Mouse (Mus musculus) neural tube, embryonic 13.5 days (tissue): ENCODE measurements around the gene Pigh. TPM values are rescaled to one million over a fixed set of nuclear protein-coding genes. Genes with fewer than 3 reads are reported as not detected.
A peak's percentile ranks its signal among the peaks of the same experiment; 100 is the strongest.

ENCODE experiments used
- ATAC-seq: fragments of 200-750 bp; cut with Nextera tagmentation; 2 replicates; pipeline ENCODE4 v1.8.0; 2017; ENCODE audit warnings: low read depth, mild to moderate bottlenecking, moderate TSS enrichment, moderate library complexity
- H3K27ac ChIP-seq: fragments of 300-500 bp; sonication (generic); replicated peaks from 2 replicates; pipeline ENCODE4 v1.5.1; 2015; ENCODE audit warnings: moderate library complexity, mild to moderate bottlenecking, inconsistent platforms
- H3K27me3 ChIP-seq: fragments of 300-500 bp; sonication (generic); 2 replicates; pipeline ENCODE4 v1.6.1; 2015; ENCODE audit warnings: mild to moderate bottlenecking, inconsistent platforms
- H3K36me3 ChIP-seq: fragments of 300-500 bp; sonication (generic); 2 replicates; pipeline ENCODE4 v1.6.1; 2015; ENCODE audit warnings: mild to moderate bottlenecking, inconsistent platforms
- H3K4me1 ChIP-seq: fragments of 300-500 bp; sonication (generic); replicated peaks from 2 replicates; pipeline ENCODE4 v1.6.1; 2015; ENCODE audit warnings: inconsistent platforms
- H3K4me2 ChIP-seq: fragments of 300-500 bp; sonication (generic); 2 replicates; pipeline ENCODE4 v1.6.1; 2015; ENCODE audit warnings: inconsistent platforms, mild to moderate bottlenecking, moderate library complexity
- H3K4me3 ChIP-seq: fragments of 300-500 bp; sonication (generic); 2 replicates; pipeline ENCODE4 v1.5.1; 2015; ENCODE audit warnings: mild to moderate bottlenecking, inconsistent platforms
- H3K9ac ChIP-seq: fragments of 300-500 bp; sonication (generic); 2 replicates; pipeline ENCODE4 v1.6.1; 2015; ENCODE audit warnings: moderate library complexity, mild to moderate bottlenecking, inconsistent platforms
- H3K9me3 ChIP-seq: fragments of 300-500 bp; sonication (generic); 2 replicates; pipeline ENCODE4 v1.6.1; 2016; ENCODE audit warnings: inconsistent platforms
- WGBS: fragments of 180-500 bp; shearing (Covaris S2); methylation state at CpG from one replicate; pipeline ENCODE4 v1.1.7; 2015; 5-methylcytosine and 5-hydroxymethylcytosine counted together
- polyA plus RNA-seq: library from polyadenylated mRNA; unstranded; fragments of >200 nt; fragmentation: Nextera tagmentation; extraction: Ambion mirVana; gene quantifications from 2 replicates; pipeline ENCODE4 v1.2.1, GENCODE M21; 2015

The Pigh gene
- polyA plus RNA-seq: 21.7 and 24.1 TPM in 2 replicates

- Histone ChIP-seq H3K4me2 (peak within 1 kb of the TSS; percentile 72), H3K27ac (peak within 1 kb of the TSS; percentile 81), H3K9ac (peak within 1 kb of the TSS; percentile 95), H3K36me3 (peaks cover 16% of the 10 kb centered on the region), H3K4me1 (peaks cover 23% of the 10 kb centered on the region), H3K9me3 (no peaks in the 10 kb centered on the region), H3K27me3 (no peaks in the 10 kb centered on the region), H3K4me3 (peak within 1 kb of the TSS; percentile 93)
- WGBS: under 1% methylated on average over 53 of the region's 53 CpGs
- ATAC-seq: peak; percentile 98
Measured at GRCm38 (mm10) chr12:79089182-79089812, at the start of gene Pigh. Pigh (minus strand) TSS chr12:79089651.

GRCm38 (mm10) chr12:79138999-79139398 lies 49.5 kb upstream of the Pigh start:
- no peak for ATAC-seq
- no peak overlapping the region for H3K4me2 ChIP-seq
- no peak overlapping the region for H3K9ac ChIP-seq
- no peak overlapping the region for H3K27ac ChIP-seq
- no peaks in the 10 kb centered on the region for H3K9me3 ChIP-seq
- no peak overlapping the region for H3K4me3 ChIP-seq
- no peaks in the 10 kb centered on the region for H3K4me1 ChIP-seq
- no peaks in the 10 kb centered on the region for H3K27me3 ChIP-seq
- no peaks in the 10 kb centered on the region for H3K36me3 ChIP-seq

GRCm38 (mm10) chr12:79136949-79137348 lies 47.5 kb upstream of the Pigh start:
- H3K27ac ChIP-seq: no peak overlapping the region
- no peak overlapping the region for H3K4me2 ChIP-seq
- no peak overlapping the region for H3K4me3 ChIP-seq
- H3K4me1 ChIP-seq: peaks cover 3% of the 10 kb centered on the region; the same call in 1 of the 2 replicates
- no peaks in the 10 kb centered on the region for H3K36me3 ChIP-seq
- no peak overlapping the region for H3K9ac ChIP-seq
- WGBS: 66% methylated on average over 7 of the region's 7 CpGs
- H3K9me3 ChIP-seq: no peaks in the 10 kb centered on the region
- no peak for ATAC-seq
- H3K27me3 ChIP-seq: peaks cover 17% of the 10 kb centered on the region

- ATAC-seq: no peak
- H3K4me2 ChIP-seq: no peak overlapping the region
- H3K4me1 ChIP-seq: peaks cover 21% of the 10 kb centered on the region; the same call in 1 of the 2 replicates
- 41% methylated on average over 4 of the region's 4 CpGs for WGBS
- H3K27me3 ChIP-seq: peaks cover 35% of the 10 kb centered on the region
- H3K9me3 ChIP-seq: no peaks in the 10 kb centered on the region
- H3K9ac ChIP-seq: no peak overlapping the region
- no peak overlapping the region for H3K4me3 ChIP-seq
- no peak overlapping the region for H3K27ac ChIP-seq
- H3K36me3 ChIP-seq: no peaks in the 10 kb centered on the region
Measured at GRCm38 (mm10) chr12:79135105-79135504, 45.7 kb upstream of the Pigh start.

GRCm38 (mm10) chr12:79134676-79135075 lies 45.2 kb upstream of the Pigh start:
- Histone ChIP-seq H3K9ac (no peak overlapping the region), H3K4me2 (no peak overlapping the region), H3K9me3 (no peaks in the 10 kb centered on the region), H3K27me3 (peaks cover 39% of the 10 kb centered on the region), H3K4me1 (peaks cover 21% of the 10 kb centered on the region; the same call in 1 of the 2 replicates), H3K4me3 (no peak overlapping the region), H3K36me3 (no peaks in the 10 kb centered on the region), H3K27ac (no peak overlapping the region)
- ATAC-seq: no peak
- WGBS: 59% methylated on average over 8 of the region's 8 CpGs

GRCm38 (mm10) chr12:79131706-79132460 lies 42.4 kb upstream of the Pigh start:
- no peaks in the 10 kb centered on the region for H3K36me3 ChIP-seq
- H3K4me2 ChIP-seq: peak overlapping the region; percentile 89
- H3K4me1 ChIP-seq: peaks cover 21% of the 10 kb centered on the region; the same call in 1 of the 2 replicates
- H3K9ac ChIP-seq: peak overlapping the region; percentile 68
- peaks cover 41% of the 10 kb centered on the region for H3K27me3 ChIP-seq
- 27% methylated on average over 5 of the region's 5 CpGs for WGBS
- no peaks in the 10 kb centered on the region for H3K9me3 ChIP-seq
- H3K27ac ChIP-seq: no peak overlapping the region
- no peak for ATAC-seq
- H3K4me3 ChIP-seq: peak overlapping the region; percentile 55

GRCm38 (mm10) chr12:79131178-79131675 lies 41.8 kb upstream of the Pigh start:
- Histone ChIP-seq H3K4me1 (peaks cover 21% of the 10 kb centered on the region; the same call in 1 of the 2 replicates), H3K36me3 (no peaks in the 10 kb centered on the region), H3K9ac (peak overlapping the region; percentile 68), H3K27me3 (peaks cover 41% of the 10 kb centered on the region), H3K9me3 (no peaks in the 10 kb centered on the region), H3K4me3 (peak overlapping the region; percentile 55), H3K27ac (peak overlapping the region; percentile 57), H3K4me2 (peak overlapping the region; percentile 89)
- WGBS: under 1% methylated on average over 22 of the region's 22 CpGs
- ATAC-seq: 0 out of 2 replicates have a peak, but pooled peaks have one; percentile 30

GRCm38 (mm10) chr12:79130299-79131177 lies 41.1 kb upstream of the Pigh start, which contains the start of gene Arg2:
Arg2 (plus strand) TSS chr12:79130777.
- peaks cover 41% of the 10 kb centered on the region for H3K27me3 ChIP-seq
- peak within 1 kb of the TSS; percentile 55 for H3K4me3 ChIP-seq
- peaks cover 21% of the 10 kb centered on the region; the same call in 1 of the 2 replicates for H3K4me1 ChIP-seq
- peak; percentile 98 for ATAC-seq
- peak within 1 kb of the TSS; percentile 89 for H3K4me2 ChIP-seq
- no peaks in the 10 kb centered on the region for H3K9me3 ChIP-seq
- under 1% methylated on average over 47 of the region's 47 CpGs for WGBS
- peak within 1 kb of the TSS; percentile 68 for H3K9ac ChIP-seq
- peak within 1 kb of the TSS; percentile 57 for H3K27ac ChIP-seq
- H3K36me3 ChIP-seq: no peaks in the 10 kb centered on the region

GRCm38 (mm10) chr12:79122820-79123219 lies 33.4 kb upstream of the Pigh start:
- Histone ChIP-seq H3K27ac (no peak overlapping the region), H3K27me3 (no peaks in the 10 kb centered on the region), H3K9me3 (no peaks in the 10 kb centered on the region), H3K36me3 (no peaks in the 10 kb centered on the region), H3K9ac (no peak overlapping the region), H3K4me3 (no peak overlapping the region), H3K4me1 (no peaks in the 10 kb centered on the region), H3K4me2 (no peak overlapping the region)
- WGBS: 30% methylated on average over 3 of the region's 3 CpGs
- ATAC-seq: peak; percentile 19; the same call in 1 of the 2 replicates

GRCm38 (mm10) chr12:79118991-79119390 lies 29.5 kb upstream of the Pigh start:
- Histone ChIP-seq H3K4me3 (no peak overlapping the region), H3K4me2 (no peak overlapping the region), H3K9me3 (no peaks in the 10 kb centered on the region), H3K9ac (no peak overlapping the region), H3K27ac (no peak overlapping the region), H3K4me1 (no peaks in the 10 kb centered on the region), H3K36me3 (no peaks in the 10 kb centered on the region), H3K27me3 (no peaks in the 10 kb centered on the region)
- no peak for ATAC-seq
- WGBS: 87% methylated on average over 4 of the region's 4 CpGs

- H3K9ac ChIP-seq: no peak overlapping the region
- 79% methylated on average over 5 of the region's 5 CpGs for WGBS
- no peaks in the 10 kb centered on the region for H3K9me3 ChIP-seq
Measured at GRCm38 (mm10) chr12:79105312-79105711, 15.9 kb upstream of the Pigh start.

More at GRCm38 (mm10) chr12:79105312-79105711, 15.9 kb upstream of the Pigh start:
- H3K4me3 ChIP-seq: no peak overlapping the region
- H3K27ac ChIP-seq: no peak overlapping the region
- ATAC-seq: no peak
- no peaks in the 10 kb centered on the region for H3K4me1 ChIP-seq
- no peaks in the 10 kb centered on the region for H3K27me3 ChIP-seq
- H3K4me2 ChIP-seq: no peak overlapping the region
- no peaks in the 10 kb centered on the region for H3K36me3 ChIP-seq
